Mouse (Mus musculus) lung, postnatal 0 days (tissue): ENCODE results near the gene Gjc2.

ENCODE experiments used
- CTCF ChIP-seq: IDR thresholded peaks from 2 replicates; pipeline ENCODE4 v1.5.1; 2016; ENCODE audit warnings: antibody characterized with exemption, mild to moderate bottlenecking
- EP300 ChIP-seq: IDR thresholded peaks from 2 replicates; pipeline ENCODE4 v1.6.1; 2016; ENCODE audit warnings: antibody characterized with exemption, mild to moderate bottlenecking, control low read depth

- TF ChIP-seq EP300 (no peak), CTCF (no peak)
Measured at GRCm38 (mm10) chr11:59216955-59217354, 33.9 kb upstream of the Gjc2 start.
